Mouse (Mus musculus) intestine, embryonic 15.5 days (tissue): ENCODE results near the gene Rcc1. TPM values are rescaled to one million over a fixed set of nuclear protein-coding genes. Genes with fewer than 3 reads are reported as not detected.
A peak's percentile ranks its signal among the peaks of the same experiment; 100 is the strongest.

Source experiments
- ATAC-seq: fragments of 200-750 bp; cut with Nextera tagmentation; 2 replicates; pipeline ENCODE4 v1.8.0; 2017; ENCODE audit warnings: moderate TSS enrichment, moderate library complexity
- H3K27ac ChIP-seq: fragments of 300-500 bp; sonication (generic); 2 replicates; pipeline ENCODE4 v1.5.1; 2015; ENCODE audit warnings: mild to moderate bottlenecking, inconsistent platforms
- H3K27me3 ChIP-seq: fragments of 300-500 bp; sonication (generic); replicated peaks from 2 replicates; pipeline ENCODE4 v1.6.1; 2015; ENCODE audit warnings: inconsistent platforms
- H3K36me3 ChIP-seq: fragments of 300-500 bp; sonication (generic); 2 replicates; pipeline ENCODE4 v1.6.1; 2015; ENCODE audit warnings: inconsistent platforms
- H3K4me1 ChIP-seq: fragments of 300-500 bp; sonication (generic); replicated peaks from 2 replicates; pipeline ENCODE4 v1.6.1; 2015; ENCODE audit warnings: inconsistent platforms
- H3K4me2 ChIP-seq: fragments of 300-500 bp; sonication (generic); replicated peaks from 2 replicates; pipeline ENCODE4 v1.6.1; 2015; ENCODE audit warnings: mild to moderate bottlenecking, inconsistent platforms
- H3K4me3 ChIP-seq: fragments of 300-500 bp; sonication (generic); replicated peaks from 2 replicates; pipeline ENCODE4 v1.5.1; 2015; ENCODE audit warnings: inconsistent platforms
- H3K9ac ChIP-seq: fragments of 300-500 bp; sonication (generic); 2 replicates; pipeline ENCODE4 v1.6.1; 2015; ENCODE audit warnings: inconsistent platforms
- H3K9me3 ChIP-seq: fragments of 300-500 bp; sonication (generic); 2 replicates; pipeline ENCODE4 v1.6.1; 2016; ENCODE audit warnings: inconsistent platforms
- WGBS: fragments of 180-500 bp; shearing (Covaris S2); methylation state at CpG from one replicate; pipeline ENCODE4 v1.1.7; 2015; 5-methylcytosine and 5-hydroxymethylcytosine counted together
- polyA plus RNA-seq: library from polyadenylated mRNA; unstranded; fragments of >200 nt; fragmentation: Nextera tagmentation; extraction: Ambion mirVana; gene quantifications from 2 replicates; pipeline ENCODE4 v1.2.1, GENCODE M21; 2015

Gene Rcc1
- polyA plus RNA-seq, result 90.5 and 90.9 TPM in 2 replicates

- Histone ChIP-seq H3K9me3 (no peaks in the 10 kb centered on the region), H3K9ac (peak within 1 kb of the TSS; percentile 89), H3K4me3 (peak within 1 kb of the TSS; percentile 70), H3K27me3 (no peaks in the 10 kb centered on the region), H3K27ac (peak within 1 kb of the TSS; percentile 95), H3K4me1 (peaks cover 10% of the 10 kb centered on the region), H3K4me2 (peak within 1 kb of the TSS; percentile 62), H3K36me3 (peaks cover 16% of the 10 kb centered on the region)
- WGBS, result under 1% methylated on average over 31 of the region's 31 CpGs
- ATAC-seq, result peak; percentile 93
Measured at GRCm38 (mm10) chr4:132353481-132353885, at the start of gene Rcc1. Rcc1 (minus strand) TSS chr4:132353605.

GRCm38 (mm10) chr4:132401016-132401415, 47.6 kb upstream of the Rcc1 start:
- no peak for ATAC-seq
- no peak overlapping the region for H3K4me3 ChIP-seq
- H3K27me3 ChIP-seq, result no peaks in the 10 kb centered on the region
- H3K4me1 ChIP-seq, result peaks cover 8% of the 10 kb centered on the region
- H3K27ac ChIP-seq, result no peak overlapping the region
- no peaks in the 10 kb centered on the region for H3K36me3 ChIP-seq
- no peak overlapping the region for H3K4me2 ChIP-seq
- H3K9me3 ChIP-seq, result no peaks in the 10 kb centered on the region
- WGBS, result 83% methylated on average over 9 of the region's 9 CpGs
- H3K9ac ChIP-seq, result no peak overlapping the region

GRCm38 (mm10) chr4:132398863-132399262, 45.5 kb upstream of the Rcc1 start:
- H3K27ac ChIP-seq, result no peak overlapping the region
- whole genome bisulfite sequencing, result 50% methylated on average over 5 of the region's 5 CpGs
- no peak for ATAC-seq

GRCm38 (mm10) chr4:132398045-132398774, 44.8 kb upstream of the Rcc1 start:
- peak overlapping the region; percentile 27; the same call in 1 of the 2 replicates for H3K27ac ChIP-seq

More at GRCm38 (mm10) chr4:132398863-132399262, 45.5 kb upstream of the Rcc1 start:
- no peak overlapping the region for H3K9ac ChIP-seq
- H3K9me3 ChIP-seq, result no peaks in the 10 kb centered on the region
- no peak overlapping the region for H3K4me3 ChIP-seq
- H3K4me2 ChIP-seq, result no peak overlapping the region
- no peaks in the 10 kb centered on the region for H3K36me3 ChIP-seq
- H3K4me1 ChIP-seq, result peaks cover 8% of the 10 kb centered on the region
- no peaks in the 10 kb centered on the region for H3K27me3 ChIP-seq

GRCm38 (mm10) chr4:132397120-132397519, 43.7 kb upstream of the Rcc1 start:
- Histone ChIP-seq H3K4me2 (no peak overlapping the region), H3K4me3 (no peak overlapping the region), H3K9me3 (no peaks in the 10 kb centered on the region), H3K9ac (no peak overlapping the region), H3K27ac (no peak overlapping the region), H3K27me3 (no peaks in the 10 kb centered on the region), H3K36me3 (no peaks in the 10 kb centered on the region), H3K4me1 (peaks cover 8% of the 10 kb centered on the region)
- 80% methylated on average over 3 of the region's 3 CpGs for WGBS
- ATAC-seq, result no peak

More at GRCm38 (mm10) chr4:132398045-132398774, 44.8 kb upstream of the Rcc1 start:
- peak; percentile 89 for ATAC-seq
- Histone ChIP-seq H3K4me2 (peak overlapping the region; percentile 50), H3K9ac (no peak overlapping the region; the same call in 1 of the 2 replicates), H3K4me3 (peak overlapping the region; percentile 22), H3K36me3 (no peaks in the 10 kb centered on the region), H3K27me3 (no peaks in the 10 kb centered on the region), H3K9me3 (no peaks in the 10 kb centered on the region), H3K4me1 (peaks cover 8% of the 10 kb centered on the region)
- WGBS, result 25% methylated on average over 11 of the region's 11 CpGs

- no peaks in the 10 kb centered on the region for H3K9me3 ChIP-seq
- no peak overlapping the region for H3K9ac ChIP-seq
- peaks cover 8% of the 10 kb centered on the region for H3K4me1 ChIP-seq
- no peaks in the 10 kb centered on the region for H3K27me3 ChIP-seq
- H3K4me3 ChIP-seq, result no peak overlapping the region
- H3K4me2 ChIP-seq, result no peak overlapping the region
- no peak for ATAC-seq
- 95% methylated on average over 7 of the region's 7 CpGs for WGBS
- H3K36me3 ChIP-seq, result no peaks in the 10 kb centered on the region
- H3K27ac ChIP-seq, result no peak overlapping the region
Measured at GRCm38 (mm10) chr4:132396251-132396650, 42.8 kb upstream of the Rcc1 start.

- WGBS, result 91% methylated on average over 8 of the region's 8 CpGs
- peaks cover 7% of the 10 kb centered on the region; the same call in 1 of the 2 replicates for H3K4me1 ChIP-seq
- no peak overlapping the region for H3K4me3 ChIP-seq
- no peak overlapping the region for H3K27ac ChIP-seq
- no peaks in the 10 kb centered on the region for H3K36me3 ChIP-seq
- H3K9me3 ChIP-seq, result no peaks in the 10 kb centered on the region
- H3K4me2 ChIP-seq, result no peak overlapping the region
- ATAC-seq, result no peak
- no peak overlapping the region for H3K9ac ChIP-seq
- no peaks in the 10 kb centered on the region for H3K27me3 ChIP-seq
Measured at GRCm38 (mm10) chr4:132391063-132391740, 37.8 kb upstream of the Rcc1 start.

- H3K36me3 ChIP-seq, result no peaks in the 10 kb centered on the region; the same call in 1 of the 2 replicates
- H3K4me3 ChIP-seq, result no peak overlapping the region
- H3K4me2 ChIP-seq, result no peak overlapping the region
- H3K4me1 ChIP-seq, result peaks cover 9% of the 10 kb centered on the region; the same call in 1 of the 2 replicates
- no peak overlapping the region for H3K9ac ChIP-seq
- no peak overlapping the region for H3K27ac ChIP-seq
- H3K27me3 ChIP-seq, result no peaks in the 10 kb centered on the region
- ATAC-seq, result no peak
- 37% methylated on average over 4 of the region's 4 CpGs for whole genome bisulfite sequencing
- H3K9me3 ChIP-seq, result no peaks in the 10 kb centered on the region
Measured at GRCm38 (mm10) chr4:132389302-132389701, 35.9 kb upstream of the Rcc1 start.

- WGBS, result 77% methylated on average over 5 of the region's 5 CpGs
Measured at GRCm38 (mm10) chr4:132387617-132388016, 34.2 kb upstream of the Rcc1 start.

GRCm38 (mm10) chr4:132386846-132387245, 33.4 kb upstream of the Rcc1 start:
- Histone ChIP-seq H3K27ac (no peak overlapping the region), H3K4me3 (no peak overlapping the region), H3K36me3 (no peaks in the 10 kb centered on the region; the same call in 1 of the 2 replicates), H3K9me3 (no peaks in the 10 kb centered on the region), H3K4me1 (peaks cover 9% of the 10 kb centered on the region; the same call in 1 of the 2 replicates), H3K4me2 (no peak overlapping the region), H3K27me3 (no peaks in the 10 kb centered on the region), H3K9ac (no peak overlapping the region)
- no peak for ATAC-seq
- 85% methylated on average over 7 of the region's 7 CpGs for WGBS

More at GRCm38 (mm10) chr4:132387617-132388016, 34.2 kb upstream of the Rcc1 start:
- Histone ChIP-seq H3K9me3 (no peaks in the 10 kb centered on the region), H3K27me3 (no peaks in the 10 kb centered on the region), H3K36me3 (no peaks in the 10 kb centered on the region; the same call in 1 of the 2 replicates), H3K27ac (no peak overlapping the region), H3K4me1 (peaks cover 9% of the 10 kb centered on the region; the same call in 1 of the 2 replicates), H3K9ac (no peak overlapping the region), H3K4me3 (no peak overlapping the region), H3K4me2 (no peak overlapping the region)
- ATAC-seq, result no peak

GRCm38 (mm10) chr4:132385771-132386410, 32.5 kb upstream of the Rcc1 start:
- Histone ChIP-seq H3K4me2 (no peak overlapping the region), H3K36me3 (no peaks in the 10 kb centered on the region; the same call in 1 of the 2 replicates), H3K27ac (no peak overlapping the region), H3K9ac (no peak overlapping the region), H3K9me3 (no peaks in the 10 kb centered on the region), H3K27me3 (no peaks in the 10 kb centered on the region), H3K4me3 (no peak overlapping the region), H3K4me1 (peaks cover 9% of the 10 kb centered on the region; the same call in 1 of the 2 replicates)
- 84% methylated on average over 8 of the region's 8 CpGs for WGBS
- ATAC-seq, result no peak

GRCm38 (mm10) chr4:132383455-132383854, 30.1 kb upstream of the Rcc1 start:
- Histone ChIP-seq H3K4me3 (no peak overlapping the region), H3K4me2 (no peak overlapping the region), H3K9ac (no peak overlapping the region), H3K27ac (no peak overlapping the region), H3K4me1 (0 out of 2 replicates have a peak, but pooled peaks cover 9% of the 10 kb centered on the region), H3K36me3 (no peaks in the 10 kb centered on the region; the same call in 1 of the 2 replicates), H3K27me3 (no peaks in the 10 kb centered on the region), H3K9me3 (no peaks in the 10 kb centered on the region)
- no peak for ATAC-seq
- 78% methylated on average over 3 of the region's 3 CpGs for WGBS
